Mouse (Mus musculus): ENCODE data around the gene Yju2. TPM values are rescaled to one million over a fixed set of nuclear protein-coding genes. Genes with fewer than 3 reads are reported as not detected.

Yju2 gene
- polyA plus RNA-seq, 1 experiment from 2014 or later: 22.0 TPM

GRCm38 (mm10) chr17:55969560-55969959 lies 10.7 kb downstream of the Yju2 start:
- no peak overlapping the region for H3K27ac ChIP-seq (ENCODE audit: low read depth)
- no peaks in the 10 kb centered on the region for H3K9me3 ChIP-seq (ENCODE audit: low read depth, low read length)
- ATAC-seq (ENCODE audit: insufficient read depth) (no peak), DNase-seq (no peak)
- 49% methylated on average over 14 of the region's 14 CpGs for WGBS
- peaks cover 16% of the 10 kb centered on the region; the same call in 1 of the 2 replicates for H3K27me3 ChIP-seq (ENCODE audit: insufficient read depth, low read length)
- 0 out of 2 replicates have a peak overlapping the region, but pooled peaks have one; percentile 90 for H3K4me2 ChIP-seq
- H3K4me1 ChIP-seq (ENCODE audit: insufficient read depth): 0 out of 2 replicates have a peak, but pooled peaks cover 3% of the 10 kb centered on the region
- H3K9ac ChIP-seq: no peak overlapping the region
- peaks cover 32% of the 10 kb centered on the region; the same call in 1 of the 2 replicates for H3K36me3 ChIP-seq (ENCODE audit: insufficient read depth)
- no peak for TF ChIP-seq CTCF (IDR thresholded peaks at IDR 0.05; ENCODE audit: low read depth)
- no peak overlapping the region for H3K4me3 ChIP-seq (ENCODE audit: low read depth, low read length)

- DNase-seq (peak; percentile 59), ATAC-seq (ENCODE audit: insufficient read depth) (peak; percentile 68)
- peak within 1 kb of the TSS; percentile 48 for H3K4me3 ChIP-seq (ENCODE audit: low read depth, low read length)
- H3K27ac ChIP-seq (ENCODE audit: low read depth): no peak within 1 kb of the TSS
- TF ChIP-seq CTCF (IDR thresholded peaks at IDR 0.05; ENCODE audit: low read depth): 0 out of 2 replicates have a peak, but pooled peaks have one; percentile 18
- peak within 1 kb of the TSS; percentile 90 for H3K4me2 ChIP-seq
- H3K27me3 ChIP-seq (ENCODE audit: insufficient read depth, low read length): peaks cover 16% of the 10 kb centered on the region; the same call in 1 of the 2 replicates
- WGBS: 8% methylated on average over 55 of the region's 55 CpGs
- no peaks in the 10 kb centered on the region for H3K9me3 ChIP-seq (ENCODE audit: low read depth, low read length)
- H3K9ac ChIP-seq: peak within 1 kb of the TSS; percentile 65
- peaks cover 25% of the 10 kb centered on the region; the same call in 1 of the 2 replicates for H3K36me3 ChIP-seq (ENCODE audit: insufficient read depth)
- 0 out of 2 replicates have a peak, but pooled peaks cover 3% of the 10 kb centered on the region for H3K4me1 ChIP-seq (ENCODE audit: insufficient read depth)
Observed at GRCm38 (mm10) chr17:55969966-55970891, 11.3 kb downstream of the Yju2 start, which contains the start of gene Shd. TSS of gene Shd (plus strand) at chr17:55970467.

- peak overlapping the region; percentile 48 for H3K4me3 ChIP-seq (ENCODE audit: low read depth, low read length)
- H3K9me3 ChIP-seq (ENCODE audit: low read depth, low read length): no peaks in the 10 kb centered on the region
- peak overlapping the region; percentile 90; the same call in 1 of the 2 replicates for H3K4me2 ChIP-seq
- WGBS: 31% methylated on average over 22 of the region's 22 CpGs
- peaks cover 16% of the 10 kb centered on the region; the same call in 1 of the 2 replicates for H3K27me3 ChIP-seq (ENCODE audit: insufficient read depth, low read length)
- DNase-seq (no peak), ATAC-seq (ENCODE audit: insufficient read depth) (no peak)
- peaks cover 20% of the 10 kb centered on the region; the same call in 1 of the 2 replicates for H3K36me3 ChIP-seq (ENCODE audit: insufficient read depth)
- H3K4me1 ChIP-seq (ENCODE audit: insufficient read depth): 0 out of 2 replicates have a peak, but pooled peaks cover 3% of the 10 kb centered on the region
- H3K9ac ChIP-seq: no peak overlapping the region; the same call in 1 of the 2 replicates
- no peak for TF ChIP-seq CTCF (IDR thresholded peaks at IDR 0.05; ENCODE audit: low read depth)
- H3K27ac ChIP-seq (ENCODE audit: low read depth): no peak overlapping the region
Observed at GRCm38 (mm10) chr17:55971453-55971852, 12.6 kb downstream of the Yju2 start.

- 12% methylated on average over 13 of the region's 13 CpGs for WGBS
- DNase-seq (peak; percentile 87), ATAC-seq (ENCODE audit: insufficient read depth) (peak; percentile 81)
- no peak overlapping the region for H3K4me3 ChIP-seq (ENCODE audit: low read depth, low read length)
- peaks cover 4% of the 10 kb centered on the region; the same call in 1 of the 2 replicates for H3K27me3 ChIP-seq (ENCODE audit: insufficient read depth, low read length)
- TF ChIP-seq CTCF (IDR thresholded peaks at IDR 0.05; ENCODE audit: low read depth): peak; percentile 80
- no peak overlapping the region for H3K27ac ChIP-seq (ENCODE audit: low read depth)
- H3K4me1 ChIP-seq (ENCODE audit: insufficient read depth): no peaks in the 10 kb centered on the region
- peak overlapping the region; percentile 3; the same call in 1 of the 2 replicates for H3K4me2 ChIP-seq
- no peak overlapping the region for H3K9ac ChIP-seq
- no peaks in the 10 kb centered on the region for H3K9me3 ChIP-seq (ENCODE audit: low read depth, low read length)
- 0 out of 2 replicates have a peak, but pooled peaks cover 3% of the 10 kb centered on the region for H3K36me3 ChIP-seq (ENCODE audit: insufficient read depth)
Observed at GRCm38 (mm10) chr17:55976255-55976862, 17.5 kb downstream of the Yju2 start.

- ATAC-seq (ENCODE audit: insufficient read depth) (no peak), DNase-seq (no peak)
- H3K36me3 ChIP-seq (ENCODE audit: insufficient read depth): 0 out of 2 replicates have a peak, but pooled peaks cover 3% of the 10 kb centered on the region
- H3K9me3 ChIP-seq (ENCODE audit: low read depth, low read length): no peaks in the 10 kb centered on the region
- no peak for TF ChIP-seq CTCF (IDR thresholded peaks at IDR 0.05; ENCODE audit: low read depth)
- WGBS: 24% methylated on average over 3 of the region's 3 CpGs
- no peak overlapping the region for H3K4me3 ChIP-seq (ENCODE audit: low read depth, low read length)
- no peaks in the 10 kb centered on the region for H3K4me1 ChIP-seq (ENCODE audit: insufficient read depth)
- no peak overlapping the region for H3K4me2 ChIP-seq
- H3K9ac ChIP-seq: no peak overlapping the region
- no peaks in the 10 kb centered on the region for H3K27me3 ChIP-seq (ENCODE audit: insufficient read depth, low read length)
- H3K27ac ChIP-seq (ENCODE audit: low read depth): no peak overlapping the region
Observed at GRCm38 (mm10) chr17:55977301-55977700, 18.4 kb downstream of the Yju2 start.

- Histone ChIP-seq H3K4me1 (ENCODE audit: insufficient read depth) (no peaks in the 10 kb centered on the region), H3K27me3 (ENCODE audit: insufficient read depth, low read length) (no peaks in the 10 kb centered on the region), H3K36me3 (ENCODE audit: insufficient read depth) (no peaks in the 10 kb centered on the region), H3K27ac (ENCODE audit: low read depth) (no peak within 1 kb of the TSS), H3K4me2 (peak within 1 kb of the TSS; percentile 76), H3K9ac (peak within 1 kb of the TSS; percentile 52), H3K9me3 (ENCODE audit: low read depth, low read length) (no peaks in the 10 kb centered on the region), H3K4me3 (ENCODE audit: low read depth, low read length) (peak within 1 kb of the TSS; percentile 46)
- no peak for TF ChIP-seq CTCF (IDR thresholded peaks at IDR 0.05; ENCODE audit: low read depth)
- ATAC-seq (ENCODE audit: insufficient read depth) (peak; percentile 50), DNase-seq (peak; percentile 83)
- 7% methylated on average over 34 of the region's 35 CpGs for WGBS
Observed at GRCm38 (mm10) chr17:55986030-55986961, 27.4 kb downstream of the Yju2 start, which contains the start of gene Fsd1. TSS of gene Fsd1 (plus strand) at chr17:55986509.
